Mouse (Mus musculus) liver, embryonic 16.5 days (tissue): ENCODE data around the gene Plce1. TPM values are rescaled to one million over a fixed set of nuclear protein-coding genes. Genes with fewer than 3 reads are reported as not detected.
"Not testable (repeated sequence)": the region's sequence is repeated elsewhere in the genome, so short reads cannot be mapped to it uniquely, and the experiment has no call there.

Experiments used
- ATAC-seq: fragments of 200-750 bp; cut with Nextera tagmentation; 2 replicates; pipeline ENCODE4 v1.8.0; 2017; ENCODE audit warnings: low read depth, mild to moderate bottlenecking, moderate number of reproducible peaks, moderate library complexity
- H3K27ac ChIP-seq: fragments of 300-500 bp; sonication (generic); 2 replicates; pipeline ENCODE4 v1.5.1; 2014; ENCODE audit warnings: mild to moderate bottlenecking, low read length
- H3K27me3 ChIP-seq: fragments of 300-500 bp; sonication (generic); 2 replicates; pipeline ENCODE4 v1.6.1; 2014; ENCODE audit warnings: low read depth, low read length, mixed read lengths; ENCODE audit not compliant: control insufficient read depth, insufficient read depth
- H3K36me3 ChIP-seq: fragments of 300-500 bp; sonication (generic); 2 replicates; pipeline ENCODE4 v1.6.1; 2014; ENCODE audit warnings: mild to moderate bottlenecking; ENCODE audit not compliant: control insufficient read depth, insufficient read depth
- H3K4me1 ChIP-seq: fragments of 300-500 bp; sonication (generic); 2 replicates; pipeline ENCODE4 v1.6.1; 2014; ENCODE audit warnings: low read depth, low read length, mixed read lengths; ENCODE audit not compliant: control insufficient read depth
- H3K4me2 ChIP-seq: fragments of 300-500 bp; sonication (generic); 2 replicates; pipeline ENCODE4 v1.6.1; 2014; ENCODE audit warnings: low read depth, low read length, mixed read lengths
- H3K4me3 ChIP-seq: fragments of 300-500 bp; sonication (generic); 2 replicates; pipeline ENCODE4 v1.5.1; 2014; ENCODE audit warnings: low read depth, mild to moderate bottlenecking, low read length
- H3K9ac ChIP-seq: fragments of 300-500 bp; sonication (generic); 2 replicates; pipeline ENCODE4 v1.6.1; 2014; ENCODE audit warnings: low read depth, low read length
- H3K9me3 ChIP-seq: fragments of 300-500 bp; sonication (generic); replicated peaks from 2 replicates; pipeline ENCODE4 v1.6.1; 2016; ENCODE audit warnings: low read length; ENCODE audit not compliant: control insufficient read depth
- WGBS: fragments of 180-500 bp; shearing (Covaris S2); extraction: QIAGEN DNeasy Blood & Tissue Kit; methylation state at CpG from one replicate; pipeline ENCODE4 v1.1.7; 2014; ENCODE audit not compliant: insufficient replicate concordance; 5-methylcytosine and 5-hydroxymethylcytosine counted together
- polyA plus RNA-seq: library from polyadenylated mRNA; unstranded; fragments of >200 nt; fragmentation: Nextera tagmentation; extraction: Ambion mirVana; gene quantifications from 2 replicates; pipeline ENCODE4 v1.2.1, GENCODE M21; 2015

Plce1 gene
- polyA plus RNA-seq, 1 experiment from 2014 or later: 0.68 TPM

GRCm38 (mm10) chr19:38558816-38559215 lies 77.9 kb downstream of the Plce1 start:
- Histone ChIP-seq H3K4me2 (no peak overlapping the region), H3K36me3 (no peaks in the 10 kb centered on the region), H3K9ac (no peak overlapping the region), H3K27me3 (no peaks in the 10 kb centered on the region), H3K27ac (no peak overlapping the region), H3K4me3 (no peak overlapping the region), H3K9me3 (no peaks in the 10 kb centered on the region), H3K4me1 (no peaks in the 10 kb centered on the region)
- no peak for ATAC-seq
- WGBS: 43% methylated on average over 1 of the region's 1 CpGs

DNA sequence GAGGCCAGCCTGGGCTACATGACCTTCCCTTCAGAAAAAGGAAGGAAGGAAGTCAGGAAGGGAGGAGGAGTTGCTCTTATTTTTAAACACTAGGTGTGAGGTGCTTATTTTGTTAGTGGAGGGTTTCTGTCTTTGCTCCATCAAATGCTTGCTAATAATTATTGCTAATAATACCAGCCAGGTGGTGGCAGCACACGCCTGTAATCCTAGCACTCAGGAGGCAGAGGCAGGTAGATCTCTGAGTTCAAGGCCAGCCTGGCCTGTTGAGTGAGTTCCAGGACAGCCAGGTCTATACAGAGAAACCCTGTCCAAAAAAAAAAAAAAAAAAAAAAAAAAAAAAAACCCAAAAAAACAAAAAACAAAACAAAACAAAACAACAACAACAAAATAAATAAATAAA lies 81.0 kb downstream of the Plce1 start:
- not testable (repeated sequence) for ATAC-seq, H3K36me3 ChIP-seq, H3K4me1 ChIP-seq, H3K27me3 ChIP-seq, H3K9me3 ChIP-seq, H3K27ac ChIP-seq, H3K9ac ChIP-seq, H3K4me3 ChIP-seq, H3K4me2 ChIP-seq
- WGBS: 34% methylated on average over 1 of the region's 1 CpGs

GRCm38 (mm10) chr19:38566156-38566555 lies 85.2 kb downstream of the Plce1 start:
- Histone ChIP-seq H3K4me2 (no peak overlapping the region), H3K27ac (no peak overlapping the region), H3K36me3 (no peaks in the 10 kb centered on the region), H3K9ac (no peak overlapping the region), H3K9me3 (no peaks in the 10 kb centered on the region), H3K4me3 (no peak overlapping the region), H3K4me1 (no peaks in the 10 kb centered on the region), H3K27me3 (no peaks in the 10 kb centered on the region)
- ATAC-seq: no peak

- H3K4me2 ChIP-seq: no peak overlapping the region
- H3K27me3 ChIP-seq: no peaks in the 10 kb centered on the region
- no peak overlapping the region for H3K27ac ChIP-seq
- H3K9ac ChIP-seq: no peak overlapping the region
- WGBS: 37% methylated on average over 7 of the region's 7 CpGs
- no peaks in the 10 kb centered on the region for H3K4me1 ChIP-seq
- no peaks in the 10 kb centered on the region for H3K36me3 ChIP-seq
- H3K9me3 ChIP-seq: no peaks in the 10 kb centered on the region
- no peak for ATAC-seq
- H3K4me3 ChIP-seq: no peak overlapping the region
These were observed 85.8 kb downstream of the Plce1 start for GRCm38 (mm10) chr19:38566752-38567151.

GRCm38 (mm10) chr19:38567331-38567730 lies 86.4 kb downstream of the Plce1 start:
- no peak overlapping the region for H3K4me3 ChIP-seq
- no peak overlapping the region for H3K27ac ChIP-seq
- no peak for ATAC-seq
- no peaks in the 10 kb centered on the region for H3K9me3 ChIP-seq
- no peaks in the 10 kb centered on the region for H3K27me3 ChIP-seq
- H3K4me2 ChIP-seq: no peak overlapping the region
- no peaks in the 10 kb centered on the region for H3K4me1 ChIP-seq
- 53% methylated on average over 5 of the region's 5 CpGs for WGBS
- H3K9ac ChIP-seq: no peak overlapping the region
- no peaks in the 10 kb centered on the region for H3K36me3 ChIP-seq

DNA sequence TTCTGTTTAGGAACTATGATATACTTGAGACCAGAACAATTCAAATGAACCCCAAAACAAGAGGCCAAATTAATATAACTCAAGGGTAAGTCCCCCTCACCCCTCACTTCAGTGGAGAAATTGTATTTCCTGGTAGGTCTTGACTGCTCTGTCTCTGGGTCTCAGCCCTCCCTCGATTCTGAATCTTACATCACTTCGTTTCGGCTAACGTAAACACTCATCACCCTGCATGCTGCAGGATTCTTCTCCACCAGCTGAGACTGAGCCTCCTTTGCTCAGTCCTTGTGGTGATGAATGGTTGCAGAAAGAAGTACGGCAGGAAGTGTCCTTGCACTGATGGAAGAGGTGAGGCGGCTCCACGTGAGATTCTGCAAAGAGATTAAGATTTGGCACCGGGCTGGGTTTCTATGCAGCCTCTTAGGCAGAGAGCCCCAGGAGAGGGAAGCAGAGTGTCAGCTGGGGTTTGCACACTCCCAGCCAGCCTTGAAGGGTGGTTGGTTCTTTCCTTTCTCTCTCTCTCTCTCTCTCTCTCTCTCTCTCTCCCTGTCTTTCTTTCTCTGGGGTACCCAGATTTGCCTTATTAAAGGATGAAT lies 97.7 kb downstream of the Plce1 start:
- no peak for ATAC-seq
- Histone ChIP-seq H3K27ac (no peak overlapping the region), H3K4me2 (no peak overlapping the region), H3K4me3 (no peak overlapping the region), H3K27me3 (no peaks in the 10 kb centered on the region), H3K9me3 (no peaks in the 10 kb centered on the region), H3K4me1 (no peaks in the 10 kb centered on the region), H3K9ac (no peak overlapping the region), H3K36me3 (no peaks in the 10 kb centered on the region)
- 25% methylated on average over 8 of the region's 8 CpGs for WGBS

- Histone ChIP-seq H3K9ac (no peak overlapping the region), H3K27ac (no peak overlapping the region), H3K27me3 (no peaks in the 10 kb centered on the region), H3K4me1 (no peaks in the 10 kb centered on the region), H3K36me3 (no peaks in the 10 kb centered on the region), H3K4me2 (no peak overlapping the region), H3K9me3 (no peaks in the 10 kb centered on the region), H3K4me3 (no peak overlapping the region)
- 69% methylated on average over 1 of the region's 1 CpGs for WGBS
- no peak for ATAC-seq
These were observed 102.0 kb downstream of the Plce1 start for GRCm38 (mm10) chr19:38582861-38583260.

DNA sequence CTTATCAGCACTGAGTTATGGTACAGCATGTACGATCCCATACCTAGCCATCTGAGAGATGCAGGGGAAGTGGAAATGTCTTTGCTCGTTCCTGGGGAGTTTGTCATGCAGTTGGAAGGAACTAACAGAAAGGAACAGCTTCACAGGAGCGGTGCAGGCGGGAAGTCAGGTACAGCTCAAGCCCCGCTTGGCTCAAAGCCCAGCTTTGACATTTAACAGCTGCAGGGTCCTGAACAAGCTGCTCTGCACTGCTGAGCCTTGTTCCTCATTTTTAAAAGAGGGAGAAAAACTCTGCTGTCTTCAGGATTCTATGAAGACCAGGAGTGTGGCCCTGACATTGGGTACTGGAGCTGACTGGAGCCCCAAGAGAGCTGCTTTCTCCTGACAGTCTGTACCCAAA lies 106.7 kb downstream of the Plce1 start:
- no peak overlapping the region for H3K27ac ChIP-seq

DNA sequence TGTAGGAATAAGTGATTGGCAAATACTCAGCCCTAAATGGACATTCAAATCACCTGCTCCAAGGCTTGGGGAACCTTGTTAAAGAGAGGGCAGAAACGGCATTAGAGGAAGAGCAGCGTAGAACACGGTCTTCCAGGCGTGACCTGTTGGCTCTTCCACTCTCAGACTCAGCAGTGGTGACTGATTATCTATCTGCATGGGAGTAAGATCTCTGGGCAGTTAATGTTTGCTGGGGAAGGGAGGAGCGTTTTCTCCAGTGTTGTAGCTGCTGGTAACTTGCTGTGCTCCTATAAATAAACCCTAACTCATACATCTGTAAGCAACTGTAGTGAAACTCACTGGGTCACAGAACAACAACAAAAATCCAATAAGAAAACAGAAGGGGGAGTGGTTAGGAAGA lies 108.6 kb downstream of the Plce1 start:
- Histone ChIP-seq H3K36me3 (no peaks in the 10 kb centered on the region), H3K9ac (no peak overlapping the region), H3K9me3 (no peaks in the 10 kb centered on the region), H3K4me3 (no peak overlapping the region), H3K4me1 (no peaks in the 10 kb centered on the region), H3K27ac (no peak overlapping the region), H3K27me3 (no peaks in the 10 kb centered on the region), H3K4me2 (no peak overlapping the region)
- 56% methylated on average over 5 of the region's 5 CpGs for WGBS
- ATAC-seq: no peak

More for the DNA sequence above, 106.7 kb downstream of the Plce1 start:
- H3K27me3 ChIP-seq: no peaks in the 10 kb centered on the region
- no peaks in the 10 kb centered on the region for H3K4me1 ChIP-seq
- no peak for ATAC-seq
- no peaks in the 10 kb centered on the region for H3K36me3 ChIP-seq
- no peak overlapping the region for H3K4me3 ChIP-seq
- H3K9me3 ChIP-seq: no peaks in the 10 kb centered on the region
- 40% methylated on average over 5 of the region's 5 CpGs for WGBS
- no peak overlapping the region for H3K9ac ChIP-seq
- H3K4me2 ChIP-seq: no peak overlapping the region
